Mouse (Mus musculus): ENCODE measurements around the gene Ccdc117. TPM values are rescaled to one million over a fixed set of nuclear protein-coding genes. Genes with fewer than 3 reads are reported as not detected.
"Not testable (repeated sequence)": the region's sequence is repeated elsewhere in the genome, so short reads cannot be mapped to it uniquely, and the experiment has no call there.

The Ccdc117 gene
- polyA plus RNA-seq, 1 experiment from 2014 or later = 11.4 TPM

- no peak for DNase-seq (ENCODE audit: low spot score)
- Histone ChIP-seq H3K4me2 (replicated peaks) (no peak overlapping the region), H3K36me3 (replicated peaks; ENCODE audit: control insufficient read depth, insufficient read depth) (no peaks in the 10 kb centered on the region), H3K4me1 (replicated peaks; ENCODE audit: control insufficient read depth, insufficient read depth, low read length) (no peaks in the 10 kb centered on the region), H3K27me3 (ENCODE audit: control insufficient read depth, insufficient read depth, low read length) (no peaks in the 10 kb centered on the region), H3K9ac (no peak overlapping the region), H3K9me3 (ENCODE audit: control insufficient read depth, low read length) (no peaks in the 10 kb centered on the region), H3K27ac (no peak overlapping the region), H3K4me3 (replicated peaks; ENCODE audit: low read length) (no peak overlapping the region)
- no peak for ATAC-seq (ENCODE audit: low FRiP score)
- WGBS = 48% methylated on average over 2 of the region's 2 CpGs
These were observed 48.1 kb downstream of the Ccdc117 start for GRCm38 (mm10) chr11:5493869-5494268.

- no peak overlapping the region for H3K4me3 ChIP-seq (replicated peaks; ENCODE audit: low read length)
- no peaks in the 10 kb centered on the region for H3K4me1 ChIP-seq (replicated peaks; ENCODE audit: control insufficient read depth, insufficient read depth, low read length)
- no peak for DNase-seq (ENCODE audit: low spot score)
- no peaks in the 10 kb centered on the region for H3K9me3 ChIP-seq (ENCODE audit: control insufficient read depth, low read length)
- no peak for ATAC-seq (ENCODE audit: low FRiP score)
- H3K9ac ChIP-seq = no peak overlapping the region
- H3K27ac ChIP-seq = no peak overlapping the region
- WGBS = 79% methylated on average over 7 of the region's 7 CpGs
- H3K27me3 ChIP-seq (ENCODE audit: control insufficient read depth, insufficient read depth, low read length) = no peaks in the 10 kb centered on the region
- no peak overlapping the region for H3K4me2 ChIP-seq (replicated peaks)
- no peaks in the 10 kb centered on the region for H3K36me3 ChIP-seq (replicated peaks; ENCODE audit: control insufficient read depth, insufficient read depth)
These were observed 50.1 kb downstream of the Ccdc117 start for GRCm38 (mm10) chr11:5491912-5492311.

GRCm38 (mm10) chr11:5490989-5491656, 50.9 kb downstream of the Ccdc117 start:
- no peak for DNase-seq (ENCODE audit: low spot score)
- no peak overlapping the region for H3K4me3 ChIP-seq (replicated peaks; ENCODE audit: low read length)
- ATAC-seq (ENCODE audit: low FRiP score) = no peak
- no peak overlapping the region for H3K4me2 ChIP-seq (replicated peaks)
- H3K9ac ChIP-seq = no peak overlapping the region
- no peaks in the 10 kb centered on the region for H3K36me3 ChIP-seq (replicated peaks; ENCODE audit: control insufficient read depth, insufficient read depth)
- no peaks in the 10 kb centered on the region for H3K27me3 ChIP-seq (ENCODE audit: control insufficient read depth, insufficient read depth, low read length)
- no peaks in the 10 kb centered on the region for H3K4me1 ChIP-seq (replicated peaks; ENCODE audit: control insufficient read depth, insufficient read depth, low read length)
- WGBS = 84% methylated on average over 10 of the region's 10 CpGs
- H3K9me3 ChIP-seq (ENCODE audit: control insufficient read depth, low read length) = no peaks in the 10 kb centered on the region
- no peak overlapping the region for H3K27ac ChIP-seq

GRCm38 (mm10) chr11:5489433-5489832, 52.6 kb downstream of the Ccdc117 start:
- H3K27me3 ChIP-seq (ENCODE audit: control insufficient read depth, insufficient read depth, low read length); H3K4me3 ChIP-seq (replicated peaks; ENCODE audit: low read length); DNase-seq (ENCODE audit: low spot score); H3K4me1 ChIP-seq (replicated peaks; ENCODE audit: control insufficient read depth, insufficient read depth, low read length); ATAC-seq (ENCODE audit: low FRiP score); H3K9ac ChIP-seq; H3K9me3 ChIP-seq (ENCODE audit: control insufficient read depth, low read length); H3K27ac ChIP-seq; H3K4me2 ChIP-seq (replicated peaks); H3K36me3 ChIP-seq (replicated peaks; ENCODE audit: control insufficient read depth, insufficient read depth): not testable (repeated sequence)
- WGBS = 94% methylated on average over 10 of the region's 10 CpGs

GRCm38 (mm10) chr11:5485193-5486011, 56.6 kb downstream of the Ccdc117 start:
- Histone ChIP-seq H3K4me3 (replicated peaks; ENCODE audit: low read length) (peak overlapping the region; percentile 29), H3K36me3 (replicated peaks; ENCODE audit: control insufficient read depth, insufficient read depth) (no peaks in the 10 kb centered on the region), H3K4me2 (replicated peaks) (peak overlapping the region; percentile 56), H3K4me1 (replicated peaks; ENCODE audit: control insufficient read depth, insufficient read depth, low read length) (peaks cover 4% of the 10 kb centered on the region), H3K27ac (no peak overlapping the region), H3K9ac (peak overlapping the region; percentile 62), H3K9me3 (ENCODE audit: control insufficient read depth, low read length) (no peaks in the 10 kb centered on the region), H3K27me3 (ENCODE audit: control insufficient read depth, insufficient read depth, low read length) (no peaks in the 10 kb centered on the region)
- ATAC-seq (ENCODE audit: low FRiP score) = peak; percentile 83
- DNase-seq (ENCODE audit: low spot score) = peak; percentile 95
- WGBS = 20% methylated on average over 15 of the region's 15 CpGs

GRCm38 (mm10) chr11:5482581-5482980, 59.4 kb downstream of the Ccdc117 start:
- ATAC-seq (ENCODE audit: low FRiP score) = no peak

More at GRCm38 (mm10) chr11:5482581-5482980, 59.4 kb downstream of the Ccdc117 start:
- H3K4me1 ChIP-seq (replicated peaks; ENCODE audit: control insufficient read depth, insufficient read depth, low read length) = peaks cover 4% of the 10 kb centered on the region
- no peak overlapping the region for H3K27ac ChIP-seq
- no peak overlapping the region for H3K9ac ChIP-seq
- no peaks in the 10 kb centered on the region for H3K27me3 ChIP-seq (ENCODE audit: control insufficient read depth, insufficient read depth, low read length)
- H3K4me2 ChIP-seq (replicated peaks) = no peak overlapping the region
- no peaks in the 10 kb centered on the region for H3K9me3 ChIP-seq (ENCODE audit: control insufficient read depth, low read length)
- no peaks in the 10 kb centered on the region for H3K36me3 ChIP-seq (replicated peaks; ENCODE audit: control insufficient read depth, insufficient read depth)
- WGBS = 88% methylated on average over 13 of the region's 13 CpGs
- DNase-seq (ENCODE audit: low spot score) = no peak
- no peak overlapping the region for H3K4me3 ChIP-seq (replicated peaks; ENCODE audit: low read length)

Other genes with a start within 250 kb of the Ccdc117 start
- gene Znrf3, start 97.3 kb downstream of the Ccdc117 start, polyA plus RNA-seq (2014; fragmentation: Nextera tagmentation; extraction: Ambion mirVana) = 7.5 and 7.6 TPM in 2 replicates
- gene Xbp1, start 21.5 kb downstream of the Ccdc117 start, polyA plus RNA-seq (2014; fragmentation: Nextera tagmentation; extraction: Ambion mirVana) = 133 and 167 TPM in 2 replicates
- not detected in 2 replicates for gene Ankrd36, start 27.5 kb upstream of the Ccdc117 start, polyA plus RNA-seq (2014; fragmentation: Nextera tagmentation; extraction: Ambion mirVana)
- gene Mrps24, start 173.5 kb upstream of the Ccdc117 start, polyA plus RNA-seq (2014; fragmentation: Nextera tagmentation; extraction: Ambion mirVana) = 186 and 224 TPM in 2 replicates
- 26.2 and 26.8 TPM in 2 replicates for gene Urgcp, start 220.2 kb upstream of the Ccdc117 start, polyA plus RNA-seq (2014; fragmentation: Nextera tagmentation; extraction: Ambion mirVana)
- gene Dbnl, start 246.3 kb upstream of the Ccdc117 start, polyA plus RNA-seq (2014; fragmentation: Nextera tagmentation; extraction: Ambion mirVana) = 133 TPM in 2 replicates

Measured in hindbrain, embryonic 14.5 days (tissue).